Mouse (Mus musculus): ENCODE measurements around the gene Zbtb42. TPM values are rescaled to one million over a fixed set of nuclear protein-coding genes. Genes with fewer than 3 reads are reported as not detected.

Gene Zbtb42
- total RNA-seq, 2 experiments from 2014 or later: 0.44 to 0.52 TPM

GRCm38 (mm10) chr12:112727801-112728200 is 49.2 kb downstream of the Zbtb42 start:
- DNase-seq (ENCODE audit: low spot score in 2 of 2): no peak
- H3K27ac ChIP-seq: no peak overlapping the region
- no peak overlapping the region for H3K4me3 ChIP-seq
- no peak for TF ChIP-seq CTCF (conservative IDR thresholded peaks at IDR 0.05)

GRCm38 (mm10) chr12:112730808-112731207 is 52.2 kb downstream of the Zbtb42 start:
- no peak overlapping the region for H3K27ac ChIP-seq
- no peak for TF ChIP-seq CTCF (conservative IDR thresholded peaks at IDR 0.05)
- no peak for DNase-seq (ENCODE audit: low spot score in 2 of 2)
- H3K4me3 ChIP-seq: no peak overlapping the region

Small RNAs within 50 kb of the gene (microRNA-seq; reads per million reads assigned to microRNA genes)
- 0.92 to 1.9 reads per million in 2 experiments for gene Mir6939

Other genes starting within 250 kb of the Zbtb42 start
- under 1 TPM; 0.13 to 0.25 TPM for gene A530016L24Rik, start 189.4 kb upstream of the Zbtb42 start, total RNA-seq (2021)
- 100 to 1,000 TPM; 116 to 121 TPM for gene Tmem179, start 162.1 kb upstream of the Zbtb42 start, total RNA-seq (2021)
- gene Inf2, start 90.0 kb upstream of the Zbtb42 start, total RNA-seq (2021): 100 to 1,000 TPM; 131 to 138 TPM
- gene Adssl1, start 58.8 kb upstream of the Zbtb42 start, total RNA-seq (2021): 10 to 100 TPM; 10.1 to 10.6 TPM
- gene Siva1, start 34.1 kb upstream of the Zbtb42 start, total RNA-seq (2021): 10 to 100 TPM; 19.6 to 20.1 TPM
- 100 to 1,000 TPM; 152 to 160 TPM for gene Akt1, start 3.9 kb upstream of the Zbtb42 start, total RNA-seq (2021)
- 100 to 1,000 TPM; 194 to 210 TPM for gene Cep170b, start 41.6 kb downstream of the Zbtb42 start, total RNA-seq (2021)
- 1 to 10 TPM; 8.6 to 9.7 TPM for gene Pld4, start 81.8 kb downstream of the Zbtb42 start, total RNA-seq (2021)
- 1 to 10 TPM; 3.3 to 3.5 TPM for gene Ahnak2, start 123.8 kb downstream of the Zbtb42 start, total RNA-seq (2021)
- 10 to 100 TPM; 12.8 to 13.2 TPM for gene Clba1, start 130.1 kb downstream of the Zbtb42 start, total RNA-seq (2021)
- 10 to 100 TPM in 1 of 2 experiments, 1 to 10 TPM in 1; 7.1 to 10.8 TPM for gene Cdca4, start 150.6 kb downstream of the Zbtb42 start, total RNA-seq (2021)
- not detected for gene Gpr132, start 189.4 kb downstream of the Zbtb42 start, total RNA-seq (2021)